11 mouse cellular contexts compared by ENCODE assay signal in genomic region chr6:113586466-113587183, GRCm38 (mm10). TPM values are rescaled to one million over a fixed set of nuclear protein-coding genes. Genes with fewer than 3 reads are reported as not detected.
DNase-seq lines count a peak whose midpoint lies in the region; ATAC-seq and TF ChIP-seq lines count a peak whose summit lies in the region.
"Had no signal": no experiment of that assay in that cellular context is flagged by ENCODE, and none has a peak within 500 bp of the region (broad histone marks: within the 10 kb centered on the region; RNA-seq: fewer than 3 reads in every experiment).

No protein-coding gene starts in this region.

- no peaks in the 10 kb centered on the region for H3K9me3 ChIP-seq in heart, embryonic 16.5 days (replicated peaks; ENCODE audit: control insufficient read depth, low read length)
- H3K9me3 ChIP-seq in lung, embryonic 14.5 days (ENCODE audit: low read depth, low read length): no peaks in the 10 kb centered on the region
- H3K9me3 ChIP-seq: limb, embryonic 15.5 days had no signal

- no peak overlapping the region for H3K9ac ChIP-seq in heart, embryonic 16.5 days (ENCODE audit: low read length)
- no peak overlapping the region for H3K9ac ChIP-seq in lung, embryonic 14.5 days
- H3K9ac ChIP-seq: limb, embryonic 15.5 days had no signal

- H3K4me2 ChIP-seq in heart, embryonic 16.5 days (ENCODE audit: low read depth, low read length): no peak overlapping the region
- no peak overlapping the region for H3K4me2 ChIP-seq in lung, embryonic 14.5 days
- H3K4me2 ChIP-seq: limb, embryonic 15.5 days had no signal

- TF ChIP-seq CTCF in lung, embryonic 14.5 days (IDR thresholded peaks at IDR 0.05; ENCODE audit: low read depth): no peak

- peak; percentile 9 to 24 for DNase-seq in heart, adult 18-20 months
- no peak for DNase-seq in heart, adult 9 months (ENCODE audit: low spot score in 2 of 2)
- DNase-seq in Muller cell, postnatal 12 days (ENCODE audit: inconsistent ontology term): peak; percentile 28
- peak; percentile 71 for DNase-seq in lung, embryonic 14.5 days
- DNase-seq in gastrocnemius, adult 18-20 months (ENCODE audit: low spot score): no peak
- no peak for DNase-seq in gastrocnemius, postnatal 14 days
- DNase-seq in retina, embryonic 14.5 days (ENCODE audit: low spot score): no peak
- DNase-seq: gastrocnemius, adult 2 months had no signal

- no peaks in the 10 kb centered on the region for H3K36me3 ChIP-seq in heart, embryonic 16.5 days (ENCODE audit: control insufficient read depth, insufficient read depth)
- H3K36me3 ChIP-seq in lung, embryonic 14.5 days (ENCODE audit: insufficient read depth): peaks cover 13% of the 10 kb centered on the region; the same call in 1 of the 2 replicates

- intact Hi-C loops in gastrocnemius, postnatal 14 days (cut with DNase I; ENCODE audit: low total_unique reads): no loop called here

- no peaks in the 10 kb centered on the region for H3K27me3 ChIP-seq in heart, embryonic 16.5 days (ENCODE audit: control insufficient read depth, insufficient read depth, low read length)
- H3K27me3 ChIP-seq in lung, embryonic 14.5 days (ENCODE audit: insufficient read depth, low read length): no peaks in the 10 kb centered on the region
- H3K27me3 ChIP-seq: CH12.LX; limb, embryonic 15.5 days had no signal

- no peak overlapping the region for H3K4me3 ChIP-seq in heart, embryonic 16.5 days (ENCODE audit: low read length)
- no peak overlapping the region for H3K4me3 ChIP-seq in lung, embryonic 14.5 days (ENCODE audit: low read depth, low read length)
- H3K4me3 ChIP-seq: gastrocnemius, adult 2 months; limb, embryonic 15.5 days had no signal

- H3K4me1 ChIP-seq in heart, embryonic 16.5 days (ENCODE audit: control insufficient read depth, insufficient read depth, low read length): no peaks in the 10 kb centered on the region
- H3K4me1 ChIP-seq in lung, embryonic 14.5 days (ENCODE audit: insufficient read depth): no peaks in the 10 kb centered on the region
- H3K4me1 ChIP-seq: limb, embryonic 15.5 days had no signal

- peak; percentile 60; the same call in 1 of the 2 replicates for ATAC-seq in heart, embryonic 16.5 days (replicated peaks; ENCODE audit: extremely low read depth, insufficient read depth, low FRiP score)
- ATAC-seq in lung, embryonic 14.5 days (ENCODE audit: insufficient read depth): peak; percentile 73

- 60% methylated on average over 5 of the region's 5 CpGs for WGBS in heart, embryonic 16.5 days
- WGBS in lung, embryonic 14.5 days: 49% methylated on average over 5 of the region's 5 CpGs

- H3K27ac ChIP-seq in heart, embryonic 16.5 days (ENCODE audit: low read length): no peak overlapping the region
- no peak overlapping the region for H3K27ac ChIP-seq in lung, embryonic 14.5 days (ENCODE audit: low read depth)
- H3K27ac ChIP-seq: gastrocnemius, adult 2 months; limb, embryonic 15.5 days had no signal

RNA-seq across cellular contexts. Expression of gene Fancd2os, which starts 13.9 kb away (rescaled TPM):
- total RNA-seq in heart, adult 18-20 months (2021): not detected
- polyA plus RNA-seq in heart, embryonic 16.5 days (2015; fragmentation: Nextera tagmentation; extraction: Ambion mirVana): 0.30 TPM in 1 of 2 replicates, not detected in the other
- polyA plus RNA-seq in lung, embryonic 14.5 days (2014; fragmentation: Nextera tagmentation; extraction: Ambion mirVana): 0.17 TPM in 1 of 2 replicates, not detected in the other
- total RNA-seq in gastrocnemius, adult 18-20 months (2021): not detected
- total RNA-seq in gastrocnemius, postnatal 14 days (2021): not detected
- total RNA-seq: CH12.LX; gastrocnemius, adult 2 months had no signal
- polyA plus RNA-seq: limb, embryonic 15.5 days had no signal

RNA-seq across cellular contexts. Expression of gene Brk1, which starts 17.9 kb away (rescaled TPM):
- 10 to 100 TPM; 77.1 to 77.6 TPM for total RNA-seq in heart, adult 18-20 months (2021)
- polyA plus RNA-seq in heart, embryonic 16.5 days (2015; fragmentation: Nextera tagmentation; extraction: Ambion mirVana): 164 and 178 TPM in 2 replicates
- polyA plus RNA-seq in lung, embryonic 14.5 days (2014; fragmentation: Nextera tagmentation; extraction: Ambion mirVana): 227 and 239 TPM in 2 replicates
- total RNA-seq in gastrocnemius, adult 18-20 months (2021): 10 to 100 TPM; 40.7 to 41.1 TPM
- 10 to 100 TPM; 42.8 to 52.4 TPM for total RNA-seq in gastrocnemius, postnatal 14 days (2021)

RNA-seq across cellular contexts. Expression of gene Vhl, which starts 37.1 kb away (rescaled TPM):
- 10 to 100 TPM in 1 of 2 experiments, 1 to 10 TPM in 1; 9.3 to 11.1 TPM for total RNA-seq in heart, adult 18-20 months (2021)
- polyA plus RNA-seq in heart, embryonic 16.5 days (2015; fragmentation: Nextera tagmentation; extraction: Ambion mirVana): 28.8 and 29.4 TPM in 2 replicates
- 42.2 and 42.7 TPM in 2 replicates for polyA plus RNA-seq in lung, embryonic 14.5 days (2014; fragmentation: Nextera tagmentation; extraction: Ambion mirVana)
- total RNA-seq in gastrocnemius, adult 18-20 months (2021): 1 to 10 TPM; 4.2 to 5.0 TPM
- 1 to 10 TPM; 6.8 to 7.0 TPM for total RNA-seq in gastrocnemius, postnatal 14 days (2021)

RNA-seq across cellular contexts. Expression of gene Irak2, which starts 51.6 kb away (rescaled TPM):
- 10 to 100 TPM; 14.2 to 17.8 TPM for total RNA-seq in heart, adult 18-20 months (2021)
- 5.0 and 5.5 TPM in 2 replicates for polyA plus RNA-seq in heart, embryonic 16.5 days (2015; fragmentation: Nextera tagmentation; extraction: Ambion mirVana)
- 3.1 and 3.6 TPM in 2 replicates for polyA plus RNA-seq in lung, embryonic 14.5 days (2014; fragmentation: Nextera tagmentation; extraction: Ambion mirVana)
- total RNA-seq in gastrocnemius, adult 18-20 months (2021): 1 to 10 TPM; 4.6 to 9.0 TPM
- 1 to 10 TPM; 4.7 to 4.8 TPM for total RNA-seq in gastrocnemius, postnatal 14 days (2021)

RNA-seq across cellular contexts. Expression of gene Fancd2, which starts 55.1 kb away (rescaled TPM):
- total RNA-seq in heart, adult 18-20 months (2021): under 1 TPM; 0.10 to 0.33 TPM
- 8.3 and 8.4 TPM in 2 replicates for polyA plus RNA-seq in heart, embryonic 16.5 days (2015; fragmentation: Nextera tagmentation; extraction: Ambion mirVana)
- polyA plus RNA-seq in lung, embryonic 14.5 days (2014; fragmentation: Nextera tagmentation; extraction: Ambion mirVana): 15.4 and 15.7 TPM in 2 replicates
- total RNA-seq in gastrocnemius, adult 18-20 months (2021): under 1 TPM; 0.09 to 0.32 TPM
- total RNA-seq in gastrocnemius, postnatal 14 days (2021): 1 to 10 TPM; 1.3 to 1.8 TPM

Comparison
In these comparisons a context has a peak if more than half of its experiments do, and no peak if none do; other contexts are left out.
1. DNase-seq: peak in heart, adult 18-20 months (2 of 2), Muller cell, postnatal 12 days (single experiment) and lung, embryonic 14.5 days (single experiment); none in heart, adult 9 months (0 of 2), gastrocnemius, adult 18-20 months (single experiment), gastrocnemius, postnatal 14 days (single experiment) and retina, embryonic 14.5 days (single experiment).